Mouse (Mus musculus): Measurements from ENCODE around the gene Opcml. TPM values are rescaled to one million over a fixed set of nuclear protein-coding genes. Genes with fewer than 3 reads are reported as not detected.

Gene Opcml
- polyA plus RNA-seq, 1 experiment from 2014 or later, result 0.02 TPM

GRCm38 (mm10) chr9:27986604-27987588 is 196.3 kb downstream of the Opcml start:
- H3K9me3 ChIP-seq (ENCODE audit: low read length), result no peaks in the 10 kb centered on the region; the same call in 1 of the 2 replicates
- no peak overlapping the region for H3K4me2 ChIP-seq (ENCODE audit: low read depth, low read length)
- no peaks in the 10 kb centered on the region for H3K36me3 ChIP-seq (replicated peaks; ENCODE audit: insufficient read depth, low read length)
- no peaks in the 10 kb centered on the region for H3K4me1 ChIP-seq (ENCODE audit: insufficient read depth)
- no peak overlapping the region for H3K9ac ChIP-seq (replicated peaks)
- H3K4me3 ChIP-seq (ENCODE audit: low read depth, low read length), result no peak overlapping the region
- TF ChIP-seq CTCF (IDR thresholded peaks at IDR 0.05; ENCODE audit: low read depth), result no peak
- TF ChIP-seq EP300 (IDR thresholded peaks at IDR 0.05; ENCODE audit: low read depth), result no peak
- ATAC-seq, result no peak
- H3K27ac ChIP-seq (ENCODE audit: low read depth), result no peak overlapping the region
- WGBS (ENCODE audit: insufficient replicate concordance), result 69% methylated on average over 8 of the region's 8 CpGs
- DNase-seq, result no peak
- H3K27me3 ChIP-seq (ENCODE audit: insufficient read depth, low read length), result no peaks in the 10 kb centered on the region

GRCm38 (mm10) chr9:27991611-27992010 is 201.0 kb downstream of the Opcml start:
- 46% methylated on average over 4 of the region's 4 CpGs for WGBS (ENCODE audit: insufficient replicate concordance)
- no peak overlapping the region for H3K27ac ChIP-seq (ENCODE audit: low read depth)
- DNase-seq (no peak), ATAC-seq (no peak)
- H3K4me3 ChIP-seq (ENCODE audit: low read depth, low read length), result no peak overlapping the region
- TF ChIP-seq EP300 (IDR thresholded peaks at IDR 0.05; ENCODE audit: low read depth) (no peak), CTCF (IDR thresholded peaks at IDR 0.05; ENCODE audit: low read depth) (no peak)
- no peak overlapping the region for H3K4me2 ChIP-seq (ENCODE audit: low read depth, low read length)
- no peaks in the 10 kb centered on the region for H3K9me3 ChIP-seq (ENCODE audit: low read length)
- H3K9ac ChIP-seq (replicated peaks), result no peak overlapping the region
- H3K4me1 ChIP-seq (ENCODE audit: insufficient read depth), result no peaks in the 10 kb centered on the region
- no peaks in the 10 kb centered on the region for H3K36me3 ChIP-seq (replicated peaks; ENCODE audit: insufficient read depth, low read length)
- no peaks in the 10 kb centered on the region for H3K27me3 ChIP-seq (ENCODE audit: insufficient read depth, low read length)

- DNase-seq, result no peak
- no peak for TF ChIP-seq CTCF (IDR thresholded peaks at IDR 0.05; ENCODE audit: low read depth)
- no peak for TF ChIP-seq EP300 (IDR thresholded peaks at IDR 0.05; ENCODE audit: low read depth)
- H3K27me3 ChIP-seq (ENCODE audit: insufficient read depth, low read length), result no peaks in the 10 kb centered on the region
- H3K4me3 ChIP-seq (ENCODE audit: low read depth, low read length), result no peak overlapping the region
- no peak overlapping the region for H3K9ac ChIP-seq (replicated peaks)
- H3K4me1 ChIP-seq (ENCODE audit: insufficient read depth), result no peaks in the 10 kb centered on the region
- 81% methylated on average over 7 of the region's 7 CpGs for WGBS (ENCODE audit: insufficient replicate concordance)
- no peaks in the 10 kb centered on the region for H3K36me3 ChIP-seq (replicated peaks; ENCODE audit: insufficient read depth, low read length)
- H3K4me2 ChIP-seq (ENCODE audit: low read depth, low read length), result no peak overlapping the region
- no peaks in the 10 kb centered on the region for H3K9me3 ChIP-seq (ENCODE audit: low read length)
- H3K27ac ChIP-seq (ENCODE audit: low read depth), result no peak overlapping the region
- ATAC-seq, result no peak
These were observed 206.0 kb downstream of the Opcml start for GRCm38 (mm10) chr9:27996536-27996935.

GRCm38 (mm10) chr9:27998767-27999166 is 208.2 kb downstream of the Opcml start:
- Histone ChIP-seq H3K9ac (replicated peaks) (no peak overlapping the region), H3K27me3 (ENCODE audit: insufficient read depth, low read length) (no peaks in the 10 kb centered on the region), H3K4me3 (ENCODE audit: low read depth, low read length) (no peak overlapping the region), H3K9me3 (ENCODE audit: low read length) (no peaks in the 10 kb centered on the region), H3K27ac (ENCODE audit: low read depth) (no peak overlapping the region), H3K4me1 (ENCODE audit: insufficient read depth) (no peaks in the 10 kb centered on the region), H3K36me3 (replicated peaks; ENCODE audit: insufficient read depth, low read length) (no peaks in the 10 kb centered on the region), H3K4me2 (ENCODE audit: low read depth, low read length) (no peak overlapping the region)
- TF ChIP-seq CTCF (IDR thresholded peaks at IDR 0.05; ENCODE audit: low read depth) (no peak), EP300 (IDR thresholded peaks at IDR 0.05; ENCODE audit: low read depth) (no peak)
- WGBS (ENCODE audit: insufficient replicate concordance), result 44% methylated on average over 4 of the region's 4 CpGs
- ATAC-seq (no peak), DNase-seq (no peak)

- Histone ChIP-seq H3K27ac (ENCODE audit: low read depth) (no peak overlapping the region), H3K9me3 (ENCODE audit: low read length) (no peaks in the 10 kb centered on the region), H3K9ac (replicated peaks) (no peak overlapping the region), H3K4me1 (ENCODE audit: insufficient read depth) (no peaks in the 10 kb centered on the region), H3K36me3 (replicated peaks; ENCODE audit: insufficient read depth, low read length) (no peaks in the 10 kb centered on the region), H3K4me2 (ENCODE audit: low read depth, low read length) (no peak overlapping the region), H3K4me3 (ENCODE audit: low read depth, low read length) (no peak overlapping the region), H3K27me3 (ENCODE audit: insufficient read depth, low read length) (no peaks in the 10 kb centered on the region)
- ATAC-seq, result no peak
- no peak for DNase-seq
- 65% methylated on average over 3 of the region's 3 CpGs for WGBS (ENCODE audit: insufficient replicate concordance)
- no peak for TF ChIP-seq EP300 (IDR thresholded peaks at IDR 0.05; ENCODE audit: low read depth)
- TF ChIP-seq CTCF (IDR thresholded peaks at IDR 0.05; ENCODE audit: low read depth), result no peak
These were observed 212.6 kb downstream of the Opcml start for GRCm38 (mm10) chr9:28003131-28003530.

- H3K4me3 ChIP-seq (ENCODE audit: low read depth, low read length), result no peak overlapping the region
- no peaks in the 10 kb centered on the region for H3K36me3 ChIP-seq (replicated peaks; ENCODE audit: insufficient read depth, low read length)
- no peak overlapping the region for H3K4me2 ChIP-seq (ENCODE audit: low read depth, low read length)
- H3K9me3 ChIP-seq (ENCODE audit: low read length), result no peaks in the 10 kb centered on the region
- H3K9ac ChIP-seq (replicated peaks), result no peak overlapping the region
- H3K4me1 ChIP-seq (ENCODE audit: insufficient read depth), result no peaks in the 10 kb centered on the region
- DNase-seq (no peak), ATAC-seq (no peak)
- TF ChIP-seq CTCF (IDR thresholded peaks at IDR 0.05; ENCODE audit: low read depth) (no peak), EP300 (IDR thresholded peaks at IDR 0.05; ENCODE audit: low read depth) (no peak)
- no peak overlapping the region for H3K27ac ChIP-seq (ENCODE audit: low read depth)
- 44% methylated on average over 8 of the region's 8 CpGs for WGBS (ENCODE audit: insufficient replicate concordance)
- H3K27me3 ChIP-seq (ENCODE audit: insufficient read depth, low read length), result no peaks in the 10 kb centered on the region
These were observed 220.9 kb downstream of the Opcml start for GRCm38 (mm10) chr9:28011483-28011882.
